Mouse (Mus musculus): ENCODE measurements around the gene Kcnk3.

The Kcnk3 gene

DNA sequence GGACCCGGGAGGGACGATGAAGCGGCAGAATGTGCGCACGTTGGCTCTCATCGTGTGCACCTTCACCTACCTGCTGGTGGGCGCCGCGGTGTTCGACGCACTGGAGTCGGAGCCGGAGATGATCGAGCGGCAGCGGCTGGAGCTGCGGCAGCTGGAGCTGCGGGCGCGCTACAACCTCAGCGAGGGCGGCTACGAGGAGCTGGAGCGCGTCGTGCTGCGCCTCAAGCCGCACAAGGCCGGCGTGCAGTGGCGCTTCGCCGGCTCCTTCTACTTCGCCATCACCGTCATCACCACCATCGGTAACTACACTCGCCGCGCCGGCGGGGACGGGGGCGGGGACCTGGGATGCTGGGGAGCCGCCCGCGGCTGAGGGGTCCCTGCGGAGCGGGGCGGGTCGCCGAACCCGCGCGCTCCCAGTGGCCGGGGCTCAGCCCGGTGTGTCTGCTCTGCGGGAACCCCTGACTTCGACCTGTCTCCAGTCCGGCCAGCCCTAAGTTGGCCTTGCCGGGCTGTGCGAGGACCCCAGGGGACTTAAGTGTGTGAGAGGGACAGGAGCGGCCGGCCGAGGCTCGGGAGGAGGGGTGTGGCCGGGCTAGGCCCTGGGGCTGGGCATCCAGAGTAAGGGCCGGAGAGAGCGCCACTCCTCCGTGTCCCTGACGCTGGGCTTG, 465 bp downstream of the Kcnk3 start:
- DNase-seq (ENCODE audit: low spot score): no peak

DNA sequence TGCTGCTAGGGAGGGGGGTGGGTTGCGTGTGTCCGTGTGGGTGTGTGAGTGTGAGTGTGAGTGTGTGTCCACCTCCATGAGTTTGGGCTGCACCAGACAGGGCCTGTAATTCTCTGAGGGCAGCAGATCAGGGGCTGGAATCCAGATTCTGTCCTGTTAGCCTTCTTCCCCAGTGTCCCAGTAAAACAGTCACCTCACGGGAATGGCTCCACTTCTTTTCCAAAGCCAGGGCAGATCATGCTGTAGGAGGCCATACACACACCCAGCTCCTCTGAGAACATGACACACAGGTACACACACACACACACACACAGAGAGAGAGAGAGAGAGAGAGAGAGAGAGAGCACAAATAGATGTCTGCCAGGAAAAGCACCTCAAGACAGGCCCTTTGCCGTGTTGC, 1.1 kb downstream of the Kcnk3 start:
- no peak for DNase-seq (ENCODE audit: low spot score)

DNA sequence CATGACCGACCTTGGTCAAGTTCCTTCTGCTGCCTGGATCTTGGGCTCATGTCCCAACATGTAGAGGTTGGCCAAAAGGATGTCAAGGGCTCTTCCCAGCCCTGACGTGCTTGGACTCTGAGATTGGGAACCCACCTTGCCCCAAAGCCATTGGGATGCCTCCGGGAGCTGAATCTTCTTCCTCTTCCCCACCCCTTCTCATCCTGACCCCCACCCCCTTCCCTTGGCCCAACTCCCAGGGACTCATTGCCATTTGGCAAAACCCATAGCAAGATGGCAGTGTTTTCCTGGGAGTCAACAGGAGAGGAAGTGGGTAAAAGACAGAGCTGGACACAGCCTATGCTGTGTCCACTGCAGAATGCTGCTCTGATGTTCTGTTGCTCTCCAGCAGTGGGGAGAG, 1.6 kb downstream of the Kcnk3 start:
- no peak for DNase-seq (ENCODE audit: low spot score)

DNA sequence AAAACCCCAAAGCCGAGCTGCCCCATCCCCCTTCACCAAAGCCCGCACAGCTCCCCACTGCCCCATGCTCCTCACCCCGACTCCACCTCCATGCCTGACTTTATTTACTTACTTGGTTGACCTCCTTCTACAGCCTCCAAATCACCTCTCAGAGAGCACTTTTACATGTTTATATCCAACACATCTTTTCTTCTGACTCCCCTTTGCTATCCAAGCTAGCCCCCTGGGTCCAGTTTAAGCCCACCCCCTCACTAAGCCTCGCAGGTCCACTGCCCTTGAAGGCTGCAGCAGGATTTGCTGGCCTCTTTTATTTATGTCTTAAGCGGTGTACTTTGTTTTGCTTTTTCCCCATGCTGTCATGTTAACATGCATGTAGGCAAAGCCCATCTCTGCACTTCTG, 2.3 kb downstream of the Kcnk3 start:
- no peak for DNase-seq (ENCODE audit: low spot score)

DNA sequence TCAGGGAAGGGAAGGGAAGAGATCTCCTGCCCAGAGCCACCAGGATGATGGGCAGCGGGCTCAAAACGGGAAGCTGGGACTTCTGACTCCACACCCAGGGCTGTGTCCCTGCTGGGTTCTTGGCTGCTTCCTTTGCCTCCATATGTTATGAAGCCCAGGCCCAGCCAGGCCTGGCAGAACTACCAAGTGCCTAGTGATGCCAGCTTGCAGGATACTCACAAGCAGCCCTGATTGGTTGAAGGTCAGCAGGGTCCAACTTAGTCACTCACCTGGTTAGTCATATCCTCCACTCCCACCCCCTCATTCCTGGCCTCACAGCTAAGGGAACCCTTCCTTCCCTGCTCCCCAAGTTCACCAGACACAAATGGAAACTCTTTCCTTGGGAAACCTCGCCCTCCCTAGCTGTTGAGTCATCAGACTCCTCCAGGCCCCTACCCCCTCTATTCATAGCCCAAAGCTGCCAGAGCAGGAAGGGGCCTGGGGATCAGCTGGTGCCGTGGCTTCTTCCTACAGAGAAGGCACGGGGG, 3.3 kb downstream of the Kcnk3 start:
- no peak for DNase-seq (ENCODE audit: low spot score)

DNA sequence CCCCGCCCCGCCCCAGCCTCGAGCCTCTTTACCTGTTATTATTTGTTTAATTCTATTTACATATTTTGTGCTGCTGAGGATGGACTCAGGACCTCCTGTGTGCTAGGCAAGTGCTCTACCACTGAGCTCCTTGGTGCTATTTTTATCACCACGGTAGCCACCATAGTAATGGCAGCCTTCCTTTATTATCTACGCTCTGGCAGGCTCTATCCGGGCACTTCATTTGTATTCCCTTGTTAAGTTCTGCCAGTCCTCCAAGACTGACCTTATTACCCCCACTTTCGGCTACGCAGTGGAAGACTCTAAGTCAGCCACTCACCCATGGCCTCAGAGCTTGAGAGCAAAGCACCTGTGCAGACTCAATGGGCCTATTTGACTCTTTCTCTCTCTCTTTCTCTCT, 3.8 kb downstream of the Kcnk3 start:
- no peak for DNase-seq (ENCODE audit: low spot score)

DNA sequence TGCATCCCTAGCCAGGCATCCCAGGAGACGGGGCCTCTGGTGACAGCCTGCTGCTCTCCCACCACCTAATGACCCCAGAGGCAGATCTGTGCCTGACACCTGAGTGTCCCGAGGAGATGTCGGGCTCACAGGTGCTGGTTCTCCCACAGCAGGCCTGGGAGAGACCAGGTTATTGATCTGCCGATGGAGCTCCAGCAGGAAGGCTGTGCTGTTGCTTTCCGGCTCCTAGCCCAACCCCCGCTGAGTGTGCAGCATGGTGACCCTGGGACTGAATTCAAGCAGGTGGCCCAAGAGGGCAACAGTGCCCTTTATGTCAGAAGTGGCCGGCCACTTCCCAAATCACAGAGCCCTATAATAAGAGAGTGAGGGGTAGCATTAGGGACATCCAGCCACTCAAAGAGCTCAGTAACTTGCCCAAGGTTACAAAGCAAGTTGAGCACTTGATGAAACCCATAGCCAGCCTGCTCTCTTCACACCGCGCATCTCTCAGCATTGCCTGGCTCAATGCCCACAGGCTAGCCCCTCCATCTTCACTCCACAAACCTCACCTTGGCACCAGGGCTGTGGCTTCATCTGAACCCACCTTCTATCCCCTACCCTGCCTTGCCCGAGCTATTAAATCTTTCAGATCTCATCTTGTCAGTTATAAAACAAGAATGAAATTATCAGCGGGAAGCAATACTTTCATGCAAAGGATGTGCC, 4.5 kb downstream of the Kcnk3 start:
- no peak for DNase-seq (ENCODE audit: low spot score)

DNA sequence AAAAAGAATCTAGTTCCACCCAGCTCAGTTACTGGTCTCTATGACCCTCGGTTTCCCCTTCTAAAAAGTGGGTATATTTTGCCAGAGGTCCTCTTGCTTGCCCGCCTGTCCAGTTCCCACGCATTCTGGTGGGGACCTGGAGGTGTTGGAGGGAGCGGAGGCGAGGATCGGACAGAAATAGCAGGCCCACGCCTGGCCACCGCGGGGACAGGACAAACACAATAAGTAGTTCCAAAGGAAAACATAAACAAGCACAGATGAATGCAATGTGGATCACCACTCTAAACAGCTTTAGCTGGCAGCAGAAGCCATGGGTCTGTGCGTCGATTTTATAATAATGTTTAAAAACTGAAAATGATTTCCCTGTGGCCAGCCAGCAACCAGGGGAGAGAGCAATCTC, 5.4 kb downstream of the Kcnk3 start:
- DNase-seq (ENCODE audit: low spot score): no peak

DNA sequence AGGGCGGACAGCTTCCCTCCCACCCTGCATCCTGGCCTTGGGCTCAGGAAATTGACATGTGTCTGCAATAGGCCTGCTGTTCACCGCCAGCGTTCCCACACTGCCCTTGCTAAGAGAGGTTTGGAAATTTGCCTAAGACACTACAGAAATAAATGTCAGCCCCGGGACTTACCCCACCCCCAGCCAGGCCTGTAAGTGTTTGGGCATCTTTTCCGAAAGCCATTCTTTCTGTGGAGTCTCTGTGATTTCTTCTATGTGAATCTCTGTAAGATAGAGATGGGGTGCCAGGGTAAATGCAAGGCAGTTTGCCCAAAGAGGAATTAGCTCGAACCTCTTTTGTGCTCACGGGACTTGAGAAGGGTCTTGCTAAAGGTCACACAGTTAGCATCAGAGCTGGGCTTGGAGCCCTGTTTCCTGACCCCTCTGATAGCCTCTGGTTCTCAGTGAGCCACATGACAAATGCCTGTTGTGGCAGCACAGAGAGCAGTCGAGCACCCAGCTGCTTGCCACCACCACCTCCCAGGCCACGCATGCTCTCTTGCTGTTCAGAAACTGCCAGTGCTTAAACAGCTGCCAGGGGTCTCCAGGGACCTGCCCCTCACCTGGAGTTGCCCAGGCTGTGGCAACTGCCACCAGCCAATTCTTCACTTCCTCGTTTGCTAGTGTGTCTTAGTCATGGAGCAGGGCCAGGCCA, 6.0 kb downstream of the Kcnk3 start:
- DNase-seq (ENCODE audit: low spot score): no peak

DNA sequence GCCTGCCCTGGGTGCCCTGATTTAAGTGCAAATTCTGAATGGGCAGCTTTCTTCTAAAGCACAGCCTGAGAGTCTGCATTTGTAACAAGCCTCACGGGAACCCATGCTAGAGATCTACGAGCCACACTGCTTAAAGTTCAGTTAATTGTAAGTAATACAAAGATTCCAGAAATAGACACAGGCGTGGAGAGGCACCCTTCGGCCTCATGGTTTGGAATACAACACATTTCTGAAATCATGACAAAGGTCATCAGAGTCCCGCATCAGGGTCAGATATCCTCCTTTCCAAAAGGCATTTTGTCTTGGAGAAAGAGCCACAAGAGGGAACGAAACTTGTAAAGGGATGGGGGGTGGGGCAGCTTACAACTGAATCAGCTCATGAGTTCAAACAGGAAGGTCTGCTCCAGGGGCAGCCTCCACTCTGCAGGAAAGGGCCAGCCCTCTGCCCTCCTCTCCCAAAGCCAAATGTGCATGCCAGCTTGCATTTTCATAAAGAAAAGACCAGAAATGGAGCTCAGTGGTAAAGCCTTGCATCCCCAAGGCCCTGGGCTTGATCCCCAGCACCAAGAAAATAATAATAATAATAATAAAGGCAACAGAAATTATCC, 7.1 kb downstream of the Kcnk3 start:
- DNase-seq (ENCODE audit: low spot score): no peak

DNA sequence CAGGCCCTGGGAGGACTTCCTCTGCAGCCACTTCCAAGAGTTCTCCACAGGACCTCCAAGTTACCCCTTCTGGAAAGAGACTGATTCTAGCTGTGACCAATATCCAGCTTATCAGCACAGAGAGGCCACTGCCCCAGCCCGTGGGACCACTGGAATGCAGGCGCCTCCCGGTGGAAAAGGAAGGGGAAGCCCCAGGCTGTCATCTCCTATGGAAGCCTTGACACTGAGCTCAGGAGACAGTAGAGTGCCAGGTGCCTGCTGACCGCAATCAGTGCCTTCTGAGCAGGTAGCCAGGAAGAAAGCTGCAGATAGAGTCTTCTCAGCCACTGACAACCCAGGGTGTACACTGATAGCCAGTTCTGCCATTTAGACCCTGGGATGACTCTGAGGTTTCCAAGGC, 13.4 kb downstream of the Kcnk3 start:
- DNase-seq (ENCODE audit: low spot score): no peak

DNA sequence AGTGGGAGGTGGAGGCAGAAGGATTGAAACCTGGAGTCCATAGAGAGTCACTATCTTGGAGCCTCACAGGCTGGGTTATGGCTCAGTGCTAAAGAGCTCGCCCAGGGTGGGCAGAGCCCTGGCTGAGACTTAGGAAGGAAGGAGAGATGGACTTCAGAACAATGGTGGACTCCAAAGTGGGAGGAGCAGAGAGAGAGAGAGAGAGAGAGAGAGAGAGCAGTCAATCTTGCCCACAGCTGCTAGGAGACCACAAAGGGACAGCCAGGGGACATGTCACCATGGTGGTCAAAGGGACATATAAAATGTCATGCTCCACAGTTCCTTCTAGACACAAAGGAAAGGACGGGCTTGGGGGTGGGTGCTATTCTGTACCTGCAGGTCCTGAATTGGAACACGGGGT, 15.3 kb downstream of the Kcnk3 start:
- no peak for DNase-seq (ENCODE audit: low spot score)

DNA sequence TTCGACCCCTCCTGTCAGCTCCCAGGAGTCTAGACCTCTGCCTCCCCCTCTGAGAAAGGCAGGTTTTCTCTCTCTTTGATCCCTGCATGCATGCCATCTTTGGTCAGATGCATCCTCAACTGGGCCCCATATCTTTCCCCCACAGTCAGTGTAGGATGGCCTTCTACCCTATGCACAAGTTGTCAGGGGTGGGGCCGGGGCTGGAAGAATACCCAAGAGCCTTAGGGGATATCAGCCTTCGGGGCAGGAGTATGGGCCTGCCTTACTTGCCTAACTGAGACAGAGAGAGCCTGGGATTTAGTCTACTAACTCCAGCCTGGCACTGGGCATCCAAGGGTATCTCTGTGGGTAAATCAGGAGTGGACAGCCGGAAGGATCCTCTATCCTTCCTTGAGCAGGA, 16.0 kb downstream of the Kcnk3 start:
- DNase-seq (ENCODE audit: low spot score): no peak

DNA sequence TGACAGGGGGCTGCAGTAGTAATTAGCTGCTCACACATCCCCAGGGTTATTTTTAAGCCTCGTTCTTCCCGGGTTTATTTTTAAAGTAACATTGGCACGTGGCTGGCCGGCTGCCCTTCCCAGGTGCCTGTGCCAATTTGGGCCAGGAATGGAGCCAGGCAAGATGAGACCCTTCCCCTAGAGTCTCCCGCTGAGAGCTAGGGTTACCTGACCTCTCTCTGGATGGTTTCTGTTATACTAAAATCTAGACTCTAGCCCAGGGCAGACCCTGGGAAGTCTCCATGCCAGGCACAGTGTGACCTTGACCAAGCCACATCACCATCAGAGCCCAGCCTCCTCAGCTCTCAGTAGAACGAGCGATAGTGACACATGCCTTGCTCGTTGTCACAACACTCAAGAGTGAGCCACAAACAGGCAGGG, 16.8 kb downstream of the Kcnk3 start:
- DNase-seq (ENCODE audit: low spot score): no peak

DNA sequence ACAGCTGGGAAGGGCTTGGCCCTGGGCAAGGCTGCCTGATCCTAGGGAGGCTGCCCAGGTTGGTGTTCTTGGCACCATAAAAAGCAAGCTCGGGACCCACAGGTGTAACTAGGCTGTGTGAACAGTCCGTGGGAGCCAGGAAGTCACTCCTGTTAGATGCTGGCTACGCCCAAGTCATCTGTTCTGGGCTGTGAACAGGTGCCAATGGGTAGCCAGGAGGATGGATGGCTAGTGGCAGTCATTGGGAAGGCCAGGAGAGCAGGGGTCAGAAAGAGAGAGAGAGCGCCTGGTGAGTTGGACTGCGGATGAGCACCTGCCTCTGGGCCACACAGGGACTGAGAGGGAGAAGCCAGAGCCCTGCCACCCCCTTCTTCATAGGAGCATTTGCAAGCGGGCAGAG, 17.7 kb downstream of the Kcnk3 start:
- DNase-seq (ENCODE audit: low spot score): no peak

DNA sequence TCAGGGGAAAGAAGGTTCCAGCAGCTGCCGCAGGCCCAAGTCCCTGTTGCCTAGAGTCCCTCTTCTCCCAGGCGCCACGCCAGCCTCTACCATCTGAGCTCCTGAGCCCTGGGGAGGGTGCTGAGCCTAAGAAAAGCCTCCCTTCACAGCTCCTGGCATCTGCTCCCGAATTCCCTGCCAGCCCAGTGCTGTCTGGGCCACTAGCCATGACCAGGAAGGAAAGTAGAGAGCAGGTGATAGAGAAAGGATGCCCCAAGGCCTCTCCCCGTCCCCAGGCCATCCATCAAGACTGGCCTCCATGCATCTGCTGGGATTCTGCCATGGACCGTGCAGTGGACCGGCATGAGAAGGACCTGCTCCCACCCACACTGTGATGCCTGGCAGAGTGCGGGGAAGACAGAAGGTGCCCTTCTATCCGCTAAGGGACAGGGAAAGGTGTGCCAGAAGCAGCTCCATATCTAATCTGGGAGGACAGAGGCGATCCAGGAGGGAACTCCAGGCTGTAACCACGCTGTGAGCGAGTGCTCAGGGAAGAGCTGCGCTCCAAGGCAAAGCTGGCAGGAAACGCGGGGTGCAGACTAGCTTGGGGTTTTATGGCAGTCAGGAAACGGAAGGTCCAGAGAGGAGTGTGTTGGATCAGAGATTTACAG, 18.6 kb downstream of the Kcnk3 start:
- no peak for DNase-seq (ENCODE audit: low spot score)

DNA sequence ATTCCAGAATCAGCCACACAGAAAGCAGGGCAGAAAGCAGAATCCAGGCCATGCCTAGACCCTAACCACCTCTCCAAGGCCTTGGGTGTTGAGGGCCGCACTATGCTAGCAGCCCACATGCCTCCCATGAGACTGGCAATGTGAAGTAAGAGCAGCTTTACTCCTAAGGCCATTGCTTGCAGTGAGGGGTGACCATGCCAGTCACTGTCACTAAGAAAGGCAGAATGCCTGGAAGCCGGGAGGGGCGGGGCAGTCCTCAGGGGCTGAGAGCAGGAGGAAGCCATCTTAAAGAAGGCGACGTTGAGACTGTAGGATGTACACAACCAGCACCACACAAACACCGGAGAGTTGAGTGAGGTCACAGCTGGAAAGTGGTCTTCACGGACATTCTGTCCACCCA, 21.1 kb downstream of the Kcnk3 start:
- no peak for DNase-seq (ENCODE audit: low spot score)

DNA sequence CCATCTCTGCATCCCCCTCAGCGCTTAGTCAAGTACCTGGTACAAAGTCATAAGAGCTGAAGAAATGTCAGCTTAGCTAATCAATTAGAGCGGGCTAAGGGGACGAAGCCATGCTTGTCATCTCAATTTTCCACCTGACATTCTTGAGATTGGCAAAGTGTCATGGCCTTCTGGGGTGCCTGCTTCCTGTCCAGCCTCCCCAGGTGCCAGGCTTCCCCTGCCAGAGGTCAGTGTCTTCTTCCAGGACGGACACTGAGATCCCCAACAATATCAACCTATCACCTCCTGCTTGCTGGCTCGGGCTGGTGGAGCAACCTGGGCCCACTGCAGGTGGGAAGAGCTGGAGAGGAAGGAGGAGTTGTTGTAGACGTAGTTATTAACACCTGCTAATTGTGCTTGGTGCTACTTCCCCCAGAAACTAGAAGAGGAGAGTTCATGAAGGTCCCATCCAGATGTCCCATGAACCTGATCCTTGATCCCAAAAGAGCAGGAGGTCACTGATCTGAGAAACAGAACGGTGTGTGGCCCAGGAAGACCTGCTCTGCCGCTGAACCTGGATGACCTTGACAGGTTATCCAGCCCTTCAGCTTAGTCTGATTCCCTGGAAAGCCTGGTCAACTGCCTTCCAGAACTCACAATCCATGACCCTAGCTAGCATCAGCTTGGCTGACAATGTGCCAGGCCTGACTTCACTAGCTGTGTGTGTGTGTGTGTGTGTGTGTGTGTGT, 22.1 kb downstream of the Kcnk3 start:
- no peak for DNase-seq (ENCODE audit: low spot score)

DNA sequence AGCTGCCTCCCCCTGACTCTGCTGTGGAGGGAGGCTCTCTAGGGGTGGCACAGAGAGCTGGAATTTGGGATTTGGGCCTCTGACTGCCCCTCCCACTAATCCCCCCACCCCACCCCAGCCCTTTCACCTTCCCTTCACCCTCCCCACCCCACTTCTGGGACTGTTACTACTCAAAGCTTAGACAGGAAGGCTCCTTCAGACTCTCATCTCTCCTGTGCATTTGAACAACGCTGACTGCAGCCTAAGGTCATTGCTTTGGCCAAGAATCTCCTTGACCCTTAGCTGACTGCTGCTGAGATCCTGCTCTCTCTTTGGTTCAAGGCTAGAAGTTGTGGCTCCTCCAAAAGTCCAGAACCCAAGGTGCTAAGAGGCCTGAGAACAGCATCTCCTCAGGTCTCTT, 23.1 kb downstream of the Kcnk3 start:
- DNase-seq (ENCODE audit: low spot score): no peak

DNA sequence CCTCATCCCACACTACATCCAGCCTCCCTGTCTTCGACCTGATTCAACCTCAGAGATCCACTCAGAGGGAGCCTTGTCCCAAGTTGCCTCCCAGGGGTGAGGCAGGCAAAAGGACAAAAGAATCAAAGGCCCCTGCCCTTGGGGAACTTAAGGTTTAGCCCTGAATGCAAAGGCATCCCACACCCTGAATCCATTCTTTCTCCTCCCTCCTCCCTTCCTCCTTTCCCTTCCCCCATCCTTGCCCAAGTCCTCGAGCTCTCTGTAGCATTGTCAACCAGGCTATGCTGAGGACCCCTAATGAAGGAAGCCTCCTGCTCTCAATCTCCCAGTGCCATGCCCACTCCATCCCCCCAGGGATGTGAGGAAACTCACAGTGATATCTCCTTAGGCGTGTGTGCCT, 23.7 kb downstream of the Kcnk3 start:
- no peak for DNase-seq (ENCODE audit: low spot score)

DNA sequence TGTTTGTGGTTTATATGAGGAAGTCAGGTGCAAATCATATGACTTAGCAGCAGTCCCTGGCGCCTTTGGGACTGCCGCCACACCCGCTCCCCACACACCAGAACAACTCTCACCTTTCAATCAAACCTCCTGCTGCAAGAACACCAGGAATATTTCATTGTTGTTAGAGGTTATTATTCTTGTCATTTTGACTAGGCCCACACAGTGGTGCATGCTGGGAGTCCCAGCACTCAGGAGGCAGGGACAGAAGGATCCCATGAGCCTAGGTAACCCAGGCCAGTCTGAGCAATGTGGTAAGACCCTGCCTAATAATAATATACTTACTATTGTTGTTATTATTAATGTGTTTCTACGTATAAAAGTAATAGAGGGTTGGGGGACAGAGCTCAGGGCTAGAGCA, 24.6 kb downstream of the Kcnk3 start:
- no peak for DNase-seq (ENCODE audit: low spot score)

DNA sequence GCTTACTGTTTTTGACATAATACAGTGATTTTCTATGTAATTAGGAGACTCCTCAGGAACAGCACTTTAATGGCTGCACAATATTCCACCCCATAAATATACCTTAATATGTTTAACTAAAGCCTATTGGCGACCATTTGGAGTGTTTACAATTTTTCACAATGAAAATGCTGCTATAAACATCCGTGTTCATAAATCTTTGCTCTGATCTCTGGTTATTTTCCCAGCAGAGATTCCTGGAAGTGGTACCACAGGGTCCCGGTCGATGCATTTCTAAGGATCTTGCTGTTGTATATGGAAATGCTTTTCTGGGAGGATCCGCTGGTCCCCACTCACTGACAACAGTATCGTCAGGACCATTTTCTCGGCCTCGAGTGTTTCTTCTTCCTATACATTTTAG, 25.3 kb downstream of the Kcnk3 start:
- DNase-seq (ENCODE audit: low spot score): no peak
